Mouse (Mus musculus): ENCODE data around the gene Kifap3. TPM values are rescaled to one million over a fixed set of nuclear protein-coding genes. Genes with fewer than 3 reads are reported as not detected.
"Not testable (repeated sequence)": the region's sequence is repeated elsewhere in the genome, so short reads cannot be mapped to it uniquely, and the experiment has no call there.

The Kifap3 gene
- 10 to 100 TPM; 20.6 to 22.8 (median 21.8) TPM for total RNA-seq (2022)

- DNase-seq (ENCODE audit: low spot score in 2 of 2), result peak; percentile 94 to 98
Measured at GRCm38 (mm10) chr1:163779336-163780115, at the start of gene Kifap3. Gene Kifap3, plus strand, starts transcription at chr1:163779583.

- not testable (repeated sequence) for DNase-seq (ENCODE audit: low spot score in 2 of 2)
Measured at GRCm38 (mm10) chr1:163731166-163731565, 48.2 kb upstream of the Kifap3 start.

- no peak for DNase-seq (ENCODE audit: low spot score in 2 of 2)
Measured at GRCm38 (mm10) chr1:163736441-163737238, 42.7 kb upstream of the Kifap3 start.

GRCm38 (mm10) chr1:163737239-163737533 lies 42.2 kb upstream of the Kifap3 start:
- DNase-seq (ENCODE audit: low spot score in 2 of 2), result no peak

GRCm38 (mm10) chr1:163751360-163751992 lies 27.9 kb upstream of the Kifap3 start:
- no peak for DNase-seq (ENCODE audit: low spot score in 2 of 2)

- DNase-seq (ENCODE audit: low spot score in 2 of 2), result no peak
Measured at GRCm38 (mm10) chr1:163757462-163758207, 21.7 kb upstream of the Kifap3 start.

GRCm38 (mm10) chr1:163783577-163783976 lies 4.2 kb downstream of the Kifap3 start:
- DNase-seq (ENCODE audit: low spot score in 2 of 2), result not testable (repeated sequence)

GRCm38 (mm10) chr1:163821365-163821764 lies 42.0 kb downstream of the Kifap3 start:
- DNase-seq (ENCODE audit: low spot score in 2 of 2), result no peak

GRCm38 (mm10) chr1:163829482-163829881 lies 50.1 kb downstream of the Kifap3 start:
- DNase-seq (ENCODE audit: low spot score in 2 of 2), result no peak

- no peak for DNase-seq (ENCODE audit: low spot score in 2 of 2)
Measured at GRCm38 (mm10) chr1:163834066-163834465, 54.7 kb downstream of the Kifap3 start.

GRCm38 (mm10) chr1:163835062-163835461 lies 55.7 kb downstream of the Kifap3 start:
- DNase-seq (ENCODE audit: low spot score in 2 of 2), result no peak

- DNase-seq (ENCODE audit: low spot score in 2 of 2), result not testable (repeated sequence)
Measured at GRCm38 (mm10) chr1:163838482-163838881, 59.1 kb downstream of the Kifap3 start.

GRCm38 (mm10) chr1:163840555-163840954 lies 61.2 kb downstream of the Kifap3 start:
- no peak for DNase-seq (ENCODE audit: low spot score in 2 of 2)

GRCm38 (mm10) chr1:163842238-163842637 lies 62.9 kb downstream of the Kifap3 start:
- DNase-seq (ENCODE audit: low spot score in 2 of 2), result no peak

- DNase-seq (ENCODE audit: low spot score in 2 of 2), result no peak
Measured at GRCm38 (mm10) chr1:163843899-163844298, 64.5 kb downstream of the Kifap3 start.

GRCm38 (mm10) chr1:163852884-163853560 lies 73.6 kb downstream of the Kifap3 start:
- no peak for DNase-seq (ENCODE audit: low spot score in 2 of 2)

GRCm38 (mm10) chr1:163858420-163858819 lies 79.0 kb downstream of the Kifap3 start:
- no peak for DNase-seq (ENCODE audit: low spot score in 2 of 2)

GRCm38 (mm10) chr1:163861538-163861937 lies 82.2 kb downstream of the Kifap3 start:
- no peak for DNase-seq (ENCODE audit: low spot score in 2 of 2)

GRCm38 (mm10) chr1:163873158-163873557 lies 93.8 kb downstream of the Kifap3 start:
- no peak for DNase-seq (ENCODE audit: low spot score in 2 of 2)

- no peak for DNase-seq (ENCODE audit: low spot score in 2 of 2)
Measured at GRCm38 (mm10) chr1:163889629-163890028, 110.2 kb downstream of the Kifap3 start.

- DNase-seq (ENCODE audit: low spot score in 2 of 2), result no peak
Measured at GRCm38 (mm10) chr1:163893294-163893693, 113.9 kb downstream of the Kifap3 start.

All from gastrocnemius, adult 8-10 months (tissue).